Mouse (Mus musculus) T-helper 1 cell (primary cell): ENCODE measurements at regions not wholly inside any gene's neighbourhood (a gene's known extent, or its start where the extent isn't known, plus 50 kb on each side); places are given as distances from the start of the nearest gene placed in this dataset.
"Not testable (repeated sequence)": the region's sequence is repeated elsewhere in the genome, so short reads cannot be mapped to it uniquely, and the experiment has no call there.

Source experiments
- in situ Hi-C: fragments of 300-600 bp; cut with MboI, MseI; formaldehyde crosslinking; loops from one replicate; pipeline ENCODE4 v1.15.1; 2025; ENCODE audit warnings: high pct_unique_total_duplicates

DNA sequence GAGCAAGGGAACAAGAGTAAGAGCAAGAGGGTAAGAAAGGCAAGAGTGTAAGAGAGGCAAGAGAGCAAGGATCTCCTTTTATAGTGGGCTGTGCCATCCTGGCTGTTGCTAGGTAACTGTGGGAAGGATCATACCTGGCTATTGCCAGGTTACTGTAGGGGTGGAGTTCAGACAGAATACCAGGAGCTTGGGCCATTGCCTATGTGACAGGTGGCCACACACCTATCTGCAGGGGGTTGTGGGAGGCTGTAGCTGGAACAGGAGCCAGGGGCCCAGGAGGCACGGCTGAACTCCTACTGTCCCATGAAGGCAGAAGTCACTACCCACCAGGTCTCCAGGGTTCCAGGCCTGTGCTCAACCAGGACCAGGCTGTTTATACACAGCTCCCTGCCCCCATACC is 1149.0 kb downstream of the 9330182O14Rik start:
- in situ Hi-C loops = no loop called here

DNA sequence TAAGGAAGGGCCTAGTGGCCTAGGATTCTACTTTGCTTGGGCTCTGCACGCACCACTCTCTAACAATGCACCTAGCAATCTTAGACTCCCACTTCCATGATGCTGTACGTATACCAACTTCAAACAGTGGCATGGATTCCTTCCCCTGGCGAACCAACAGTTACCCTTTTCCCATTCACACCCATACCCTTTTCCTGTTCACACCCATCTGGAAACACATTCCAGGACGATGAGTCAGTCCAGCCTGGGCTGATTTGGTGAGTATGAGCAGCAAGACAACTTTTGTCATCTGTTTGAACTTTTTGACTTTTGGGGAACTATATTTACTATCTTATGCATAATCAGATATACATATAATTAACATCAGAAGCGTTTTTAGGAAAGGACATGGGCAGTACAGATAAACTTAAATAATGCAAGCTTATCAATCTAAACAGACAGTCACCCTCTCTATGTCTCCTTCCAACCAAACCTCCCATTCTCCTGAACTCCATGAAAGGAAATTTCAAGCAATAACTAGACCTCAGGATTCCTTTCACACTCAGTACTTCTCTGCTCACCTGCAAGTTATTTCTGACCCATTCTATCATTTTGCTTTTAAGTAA is 1152.7 kb downstream of the 9330182O14Rik start:
- in situ Hi-C loops = no loop called here

GRCm38 (mm10) chr15:41297419-41297818 is 1163.3 kb downstream of the 9330182O14Rik start:
- in situ Hi-C loops = no loop called here

GRCm38 (mm10) chr15:41306638-41307037 is 1172.5 kb downstream of the 9330182O14Rik start:
- in situ Hi-C loops = no loop called here

DNA sequence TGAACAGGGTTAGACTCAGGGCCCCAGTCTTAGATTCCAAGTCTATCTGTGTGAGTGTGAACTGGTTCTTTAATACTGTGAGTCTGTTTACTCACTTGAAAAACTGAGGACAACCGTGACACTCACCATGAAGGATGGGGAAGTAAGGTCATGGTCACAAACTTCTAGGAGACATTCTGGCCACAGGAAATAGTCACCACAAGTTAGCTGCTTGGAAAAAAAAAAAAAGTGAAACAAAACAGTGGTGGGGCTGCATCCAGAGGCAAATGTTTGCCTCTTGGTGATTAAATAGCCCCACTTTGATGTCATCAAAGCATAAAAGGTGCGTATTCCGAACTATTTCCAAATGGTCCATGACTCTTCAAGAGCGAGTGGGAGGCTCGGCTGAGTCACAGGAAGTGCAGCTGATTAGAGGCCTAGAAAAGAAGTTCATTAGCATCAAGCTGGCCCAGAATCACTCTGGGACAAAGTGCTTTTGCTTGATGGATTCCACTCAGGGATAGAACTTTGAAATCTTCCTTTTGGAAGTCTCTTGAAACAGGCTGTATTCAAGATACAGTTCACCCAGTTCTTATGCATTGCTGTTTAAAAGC is 1177.7 kb downstream of the 9330182O14Rik start:
- in situ Hi-C loops = no loop called here

DNA sequence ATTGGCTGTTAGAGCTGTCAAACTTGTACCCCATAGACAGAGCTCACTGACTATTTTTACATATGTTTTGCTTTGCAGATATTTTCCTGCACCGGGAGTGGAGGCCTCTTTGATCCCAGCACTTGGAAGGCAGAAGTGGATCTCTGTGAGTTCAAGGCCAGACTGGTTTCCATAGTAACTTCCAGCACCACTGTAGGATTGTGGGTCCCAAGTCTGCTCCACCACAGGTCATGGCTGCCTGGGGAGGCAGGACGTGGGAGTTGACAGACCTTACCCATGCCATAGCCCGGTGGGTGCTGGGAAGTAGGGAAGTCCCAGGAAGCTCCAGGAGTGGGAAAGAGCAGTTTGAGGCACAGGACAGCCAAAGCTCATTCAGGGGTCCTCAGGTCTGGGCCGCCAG is 1180.8 kb downstream of the 9330182O14Rik start:
- in situ Hi-C loops = no loop called here

- in situ Hi-C loops = loop anchor here (5.0 to 10.0 kb wide), 2 partner anchors 151 to 332 kb away; no protein-coding TSS in a partner anchor
These were observed 1191.6 kb downstream of the 9330182O14Rik start for GRCm38 (mm10) chr15:41325633-41326252.

DNA sequence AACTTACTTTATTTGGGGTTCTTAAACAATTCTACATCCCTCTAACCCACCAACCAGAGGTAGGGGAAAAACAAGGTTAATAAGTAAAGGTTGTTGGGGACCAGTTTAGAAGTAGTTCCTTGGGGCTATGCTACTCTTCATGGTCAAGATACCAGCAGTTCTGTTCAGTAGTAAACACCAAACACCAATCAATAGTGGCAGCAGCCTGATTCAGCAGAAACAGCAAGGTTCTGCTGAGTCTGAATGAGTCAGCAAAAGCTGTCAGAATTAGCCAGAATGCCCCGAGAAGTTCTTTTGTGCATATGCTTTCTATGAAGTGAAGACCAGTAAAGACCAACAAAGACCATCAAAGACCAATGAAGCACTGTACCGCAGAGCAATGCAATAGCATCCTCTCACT is 1195.1 kb downstream of the 9330182O14Rik start:
- in situ Hi-C loops = loop anchor here (5.0 to 10.0 kb wide), 2 partner anchors 154 to 328 kb away; no protein-coding TSS in a partner anchor

- in situ Hi-C loops = no loop called here
These were observed 1195.9 kb downstream of the 9330182O14Rik start for GRCm38 (mm10) chr15:41330085-41330484.

GRCm38 (mm10) chr15:41332451-41332850 is 1198.3 kb downstream of the 9330182O14Rik start:
- in situ Hi-C loops = no loop called here

DNA sequence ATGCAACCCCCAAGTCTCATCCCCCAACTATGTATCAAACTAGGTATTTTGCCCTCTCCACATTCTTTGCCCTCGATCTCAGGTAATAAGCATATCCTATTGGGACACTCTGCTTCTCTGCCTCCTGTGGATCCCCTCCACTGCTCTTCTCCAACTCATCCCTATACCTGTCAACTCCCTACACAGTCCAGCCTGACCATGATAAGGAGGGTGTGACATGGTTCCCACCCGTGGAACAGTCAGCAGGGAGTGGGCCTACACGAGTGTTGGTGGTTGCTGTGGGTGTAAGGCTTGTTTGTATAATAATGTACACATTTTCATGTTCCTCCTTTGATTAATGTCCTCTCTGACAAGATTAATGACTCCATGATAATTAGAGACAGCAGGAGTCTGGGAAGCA is 1199.0 kb downstream of the 9330182O14Rik start:
- in situ Hi-C loops = no loop called here

DNA sequence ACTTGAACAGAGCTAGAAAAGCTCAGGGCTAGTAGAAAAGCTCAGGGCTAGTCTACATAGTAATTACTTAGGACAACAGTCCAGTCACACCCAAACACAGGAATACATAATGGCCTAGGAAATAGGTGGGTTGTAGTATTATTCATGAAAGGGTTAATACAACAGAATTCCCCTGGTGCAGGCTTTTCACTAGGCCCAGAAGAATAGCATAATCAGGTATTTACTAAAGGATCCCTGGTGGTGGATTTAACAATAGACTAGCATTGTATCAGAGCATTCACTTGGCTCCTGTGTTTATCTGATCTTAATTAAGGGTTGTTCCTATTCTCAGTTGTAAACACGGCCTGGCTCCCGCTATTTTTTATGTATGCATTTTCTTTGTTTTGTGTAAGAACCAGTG is 1206.5 kb downstream of the 9330182O14Rik start:
- in situ Hi-C loops = not testable (repeated sequence)

GRCm38 (mm10) chr15:41345554-41345953 is 1211.4 kb downstream of the 9330182O14Rik start:
- in situ Hi-C loops = no loop called here

- in situ Hi-C loops = no loop called here
These were observed 1213.1 kb downstream of the 9330182O14Rik start for GRCm38 (mm10) chr15:41347221-41347620.

- in situ Hi-C loops = no loop called here
These were observed 1218.0 kb downstream of the 9330182O14Rik start for GRCm38 (mm10) chr15:41352129-41352528.

GRCm38 (mm10) chr15:41359276-41359675 is 1225.1 kb downstream of the 9330182O14Rik start:
- in situ Hi-C loops = no loop called here

GRCm38 (mm10) chr15:41374669-41375068 is 1240.5 kb downstream of the 9330182O14Rik start:
- in situ Hi-C loops = no loop called here

- in situ Hi-C loops = no loop called here
These were observed 1241.7 kb downstream of the 9330182O14Rik start for GRCm38 (mm10) chr15:41375906-41376305.

DNA sequence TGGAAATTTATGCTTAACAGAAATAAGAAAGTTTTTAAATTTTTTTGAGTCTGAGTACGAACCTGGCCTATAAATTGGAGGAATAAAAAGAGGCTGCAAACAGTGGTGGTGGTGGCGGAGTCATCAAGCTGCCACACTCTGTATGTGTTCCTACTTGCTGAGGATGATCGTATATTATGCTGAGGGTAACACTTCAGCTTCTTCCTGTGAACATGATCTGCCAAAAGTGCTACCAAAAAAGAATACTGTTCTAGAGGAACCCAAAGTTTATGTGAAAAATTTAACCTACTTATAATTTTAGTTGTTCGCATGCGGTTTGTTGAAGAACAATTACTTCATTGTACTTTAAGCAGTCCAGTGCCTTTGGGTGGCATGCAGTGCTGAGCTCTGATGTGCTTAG is 1245.5 kb downstream of the 9330182O14Rik start:
- in situ Hi-C loops = no loop called here

GRCm38 (mm10) chr15:41380429-41380828 is 1246.3 kb downstream of the 9330182O14Rik start:
- in situ Hi-C loops = no loop called here

DNA sequence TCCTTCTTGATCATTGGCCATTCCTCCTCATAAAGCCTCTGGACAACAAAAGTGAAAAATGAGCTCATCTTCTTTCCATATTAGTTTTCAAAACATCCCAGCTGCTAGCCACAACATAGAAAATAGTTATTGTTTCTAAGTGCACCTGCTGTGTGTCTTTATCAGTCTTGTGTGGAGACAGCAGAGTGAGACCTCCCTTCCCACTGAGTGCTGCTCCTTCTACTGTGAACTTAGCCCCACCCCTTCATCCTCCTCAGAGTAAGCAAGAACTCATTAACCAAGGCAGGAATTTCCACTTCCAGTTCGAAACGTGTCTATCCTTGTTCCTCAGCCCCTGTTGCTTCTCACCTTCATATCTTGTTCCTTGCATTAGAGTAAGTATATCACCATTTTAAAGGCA is 1256.5 kb downstream of the 9330182O14Rik start:
- in situ Hi-C loops = no loop called here
